Mouse (Mus musculus) monocyte, adult 5-6 weeks (primary cell): ENCODE measurements at regions not wholly inside any gene's neighbourhood (a gene's known extent, or its start where the extent isn't known, plus 50 kb on each side); places are given as distances from the start of the nearest gene placed in this dataset.

Experiments used
- ATAC-seq: fragments of 153-309, 156-312 bp; replicated peaks from 2 replicates; pipeline ENCODE4 v1.8.0; 2017; ENCODE audit warnings: mild to moderate bottlenecking; ENCODE audit not compliant: low TSS enrichment, insufficient number of reproducible peaks, severe bottlenecking, poor library complexity, low FRiP score

DNA sequence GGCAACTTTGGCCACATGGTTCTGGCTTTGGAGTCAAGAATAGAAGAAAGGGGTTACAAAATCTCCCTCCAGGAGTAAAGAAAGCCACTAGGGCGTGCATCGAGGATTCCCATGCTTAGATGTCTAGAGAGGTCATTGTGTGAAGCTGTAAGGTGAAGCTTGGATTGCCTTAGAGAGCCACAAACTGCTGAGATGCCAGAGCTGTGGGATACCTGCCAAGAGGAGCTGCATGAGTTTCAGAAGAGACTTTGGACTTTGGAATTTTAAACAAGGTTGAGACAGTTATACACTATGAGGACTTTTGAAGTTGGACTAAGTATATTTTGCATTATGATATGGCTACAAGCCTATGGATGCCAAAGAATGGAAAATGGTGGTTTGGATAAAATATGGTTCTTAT lies 325.4 kb upstream of the Rag2 start:
- ATAC-seq: no peak

DNA sequence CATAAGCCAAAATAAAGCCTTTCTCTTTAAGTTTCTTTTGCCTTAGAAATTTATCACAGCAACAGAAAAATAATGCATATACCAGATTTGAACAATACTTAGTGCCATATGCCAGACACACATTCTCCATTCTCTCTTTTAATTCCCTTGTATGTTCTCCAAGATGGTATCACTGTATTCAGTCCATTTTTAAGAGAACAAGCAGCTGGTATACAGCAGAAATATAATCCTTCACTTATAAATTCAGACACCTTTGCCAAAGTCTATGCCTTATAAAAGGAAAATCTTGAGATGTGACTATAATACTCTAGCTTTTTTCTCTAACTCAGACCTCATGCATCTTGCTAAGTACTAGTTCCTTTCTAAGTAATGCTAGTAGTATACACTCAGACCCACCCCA lies 324.4 kb upstream of the Rag2 start:
- no peak for ATAC-seq

DNA sequence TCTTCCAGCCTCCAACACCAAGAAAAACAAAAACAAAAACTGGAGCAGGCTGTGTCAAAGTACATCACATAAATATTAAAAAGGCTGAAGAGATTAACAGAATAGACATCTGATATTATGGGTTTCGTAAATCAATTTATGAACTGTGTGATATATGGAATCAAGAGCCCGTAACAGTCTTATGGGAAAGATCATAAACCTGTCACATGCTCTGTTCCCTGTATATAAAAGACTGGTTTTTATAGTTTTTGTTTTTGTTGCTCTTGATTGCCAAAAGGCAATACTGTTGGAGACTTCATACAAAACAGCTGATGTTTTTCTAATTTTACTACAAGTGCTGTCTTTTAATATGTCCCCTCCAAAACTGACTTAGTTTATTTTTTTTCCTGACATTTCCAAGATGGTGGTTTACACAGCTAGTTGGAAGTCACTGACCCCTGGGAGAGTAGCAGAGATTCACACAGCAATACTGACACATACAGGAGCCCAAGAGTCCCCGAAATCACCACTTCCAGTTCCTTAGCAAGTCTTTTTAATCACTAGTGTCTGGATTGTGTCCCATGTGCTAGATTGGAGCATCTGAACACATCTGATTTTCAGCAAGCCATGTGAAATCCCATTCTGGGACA lies 303.1 kb upstream of the Rag2 start:
- ATAC-seq: no peak

DNA sequence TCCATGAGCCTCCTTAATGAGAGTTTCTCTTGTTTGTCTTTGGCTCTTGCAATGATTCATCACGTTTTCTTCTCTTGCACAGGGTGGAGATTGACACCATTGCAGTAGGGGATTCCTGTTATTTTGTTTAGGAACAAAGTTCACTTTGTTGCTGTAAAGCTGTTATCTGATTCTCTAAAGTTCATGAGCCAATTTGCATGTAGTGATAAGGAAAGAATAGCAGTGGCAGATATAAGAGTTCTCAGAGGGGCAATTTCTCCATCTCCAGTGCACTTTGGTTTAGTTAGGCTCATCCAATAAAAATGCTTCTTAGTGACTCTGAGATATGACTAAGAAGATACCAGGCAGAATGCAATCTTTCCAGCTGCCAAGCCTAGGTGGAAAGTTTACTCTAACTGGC lies 267.8 kb upstream of the Rag2 start:
- no peak for ATAC-seq

DNA sequence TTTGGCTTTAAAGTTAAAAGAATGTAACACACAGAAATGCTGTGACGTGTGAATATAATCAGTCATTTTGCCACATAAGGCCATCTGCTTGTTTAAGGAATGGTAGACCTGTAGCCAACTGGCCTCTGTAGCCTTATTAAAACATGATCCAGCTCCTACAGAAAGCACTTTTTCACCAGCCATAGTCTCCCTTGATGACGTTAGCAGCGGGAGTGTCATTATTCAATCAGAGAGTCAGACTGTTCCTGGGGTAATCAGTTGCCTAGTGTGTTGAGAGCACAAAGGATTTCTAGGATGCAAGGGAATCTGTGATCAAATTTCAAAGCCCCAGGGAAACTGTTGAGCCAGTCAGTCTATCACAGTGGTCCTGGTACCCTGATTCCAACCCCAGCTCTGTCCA lies 260.3 kb upstream of the Rag2 start:
- ATAC-seq: no peak

DNA sequence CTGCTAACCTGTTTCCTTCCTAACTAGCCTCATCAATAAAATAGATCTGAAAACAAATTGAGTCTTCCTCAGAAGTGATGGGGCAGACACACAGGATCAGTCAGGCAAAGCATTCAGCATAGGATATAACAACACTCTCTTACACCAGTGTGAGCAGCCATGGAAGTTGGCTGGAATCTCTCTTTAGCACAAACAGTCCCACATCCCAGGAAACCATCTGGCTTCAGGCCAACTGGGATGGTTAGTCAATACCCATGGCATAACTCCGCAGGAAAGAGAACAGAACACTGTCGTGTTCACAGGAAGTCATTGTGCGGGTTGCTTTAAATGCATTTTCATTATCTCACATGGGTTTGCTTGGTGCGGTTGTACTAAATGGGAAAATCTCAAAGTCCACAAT lies 256.2 kb upstream of the Rag2 start:
- ATAC-seq: no peak

DNA sequence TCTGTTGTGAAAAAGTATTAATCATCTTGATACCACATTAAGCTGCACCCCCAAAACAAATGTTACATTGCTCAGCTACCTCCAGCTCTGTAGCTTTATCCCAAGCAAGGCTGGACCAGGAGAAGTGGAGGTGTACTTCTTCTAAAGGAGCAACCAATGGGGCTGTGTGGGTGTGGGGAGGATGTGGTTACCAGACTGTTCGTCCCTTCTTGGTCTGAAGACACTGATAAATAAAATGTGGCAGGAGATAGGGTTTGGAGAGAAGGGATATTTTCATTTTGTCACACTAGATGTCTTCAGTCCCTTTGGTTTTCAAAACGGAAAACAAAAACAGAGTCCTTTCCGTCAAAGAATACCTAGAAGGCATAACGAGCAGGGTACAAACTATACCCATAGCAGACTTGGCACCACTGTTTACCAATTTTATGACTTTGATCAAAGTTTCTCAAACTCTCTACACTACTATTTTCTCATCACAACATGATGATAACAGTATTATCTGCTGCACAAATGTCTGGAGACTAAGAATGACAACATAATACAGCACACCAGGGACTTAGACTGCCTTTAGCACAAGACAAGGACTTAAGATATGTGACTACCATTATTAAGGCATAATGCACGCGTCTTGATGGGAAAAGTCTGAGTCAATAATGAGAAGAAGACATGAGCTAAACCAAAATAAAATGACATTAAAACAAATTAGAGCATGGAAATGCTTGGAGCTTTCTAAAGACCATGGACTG lies 253.4 kb upstream of the Rag2 start:
- no peak for ATAC-seq

DNA sequence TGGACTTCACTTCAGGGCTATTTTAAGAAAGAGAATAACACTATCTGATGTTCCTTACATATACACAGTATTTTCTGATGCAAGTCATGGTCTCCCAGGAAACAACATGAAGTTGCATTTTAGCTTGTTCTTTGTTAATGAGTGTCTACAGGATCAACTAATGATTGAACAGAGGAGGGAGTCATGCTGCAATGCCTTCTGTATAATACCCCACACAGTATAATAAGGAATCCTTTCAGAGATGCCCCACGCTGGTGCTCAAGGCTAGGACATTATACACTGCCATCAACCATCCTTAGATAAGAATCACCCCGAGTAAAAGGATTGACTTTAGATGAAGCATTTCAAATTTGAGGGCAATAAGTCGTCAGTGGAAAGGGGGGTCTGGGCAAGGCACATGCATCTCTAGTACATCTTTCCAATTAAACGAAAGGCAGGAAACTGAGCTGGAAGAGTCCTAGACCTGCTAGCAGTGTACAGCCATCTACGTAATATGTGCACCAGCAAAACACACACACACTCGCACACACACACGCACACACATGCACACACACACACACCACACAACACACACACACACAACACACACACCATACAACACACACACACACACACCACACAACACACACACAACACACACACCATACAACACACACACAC lies 252.6 kb upstream of the Rag2 start:
- no peak for ATAC-seq

DNA sequence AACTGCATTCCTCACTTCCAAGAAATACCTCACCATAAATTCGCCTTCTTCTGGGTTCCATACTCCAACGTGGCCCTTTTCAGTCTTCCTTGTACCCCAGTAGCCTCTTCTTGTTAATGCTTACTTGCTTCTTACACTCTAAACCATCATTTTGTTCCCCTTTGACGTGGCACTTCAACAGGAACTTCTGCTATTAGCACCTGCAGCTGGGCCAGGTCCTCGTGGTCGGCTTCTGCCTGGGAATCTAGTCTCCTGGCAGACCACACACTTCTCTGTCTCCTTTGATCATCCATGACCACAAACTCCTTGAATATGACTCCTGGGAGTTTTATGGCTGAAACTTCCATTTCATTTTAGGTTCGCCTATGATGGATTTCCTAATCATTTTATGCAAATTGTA lies 243.9 kb upstream of the Rag2 start:
- no peak for ATAC-seq

DNA sequence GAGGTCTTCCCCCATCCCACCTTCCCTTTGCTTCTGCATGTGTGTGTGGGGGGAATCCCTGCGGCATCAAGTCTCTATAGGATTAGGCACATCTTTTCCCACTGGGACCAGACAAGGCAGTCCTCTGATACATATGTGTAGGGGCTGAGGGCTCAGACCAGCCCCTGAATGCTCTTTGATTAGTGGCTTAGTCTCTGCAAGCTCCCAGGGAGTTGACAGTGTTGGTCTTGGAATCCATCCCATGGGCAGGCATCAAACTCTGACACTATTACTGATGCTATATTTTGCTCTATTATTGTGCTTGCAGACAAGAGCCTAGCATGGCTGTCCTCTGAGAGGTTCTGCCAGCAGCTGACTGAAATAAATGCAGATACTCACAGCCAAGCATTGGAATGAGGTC lies 209.5 kb upstream of the Rag2 start:
- ATAC-seq: no peak

DNA sequence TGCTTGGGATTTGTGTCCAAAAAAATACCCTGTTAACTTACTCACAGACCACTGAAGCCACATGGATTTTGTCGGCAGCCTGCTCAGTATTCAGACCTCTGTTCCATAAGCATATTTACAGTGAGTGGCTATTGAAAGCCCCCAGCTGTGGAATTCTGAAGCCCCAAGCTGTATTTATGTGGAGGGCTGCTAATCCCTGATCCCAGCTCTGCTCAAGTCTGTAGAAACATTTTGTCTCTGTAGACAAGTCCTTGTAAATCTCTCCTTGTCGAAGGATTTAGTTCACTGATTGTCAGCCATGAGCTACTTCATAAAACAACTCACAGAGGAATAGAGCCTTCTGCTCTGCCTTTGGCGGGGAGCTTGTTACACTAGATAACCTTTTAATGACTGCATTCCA lies 207.8 kb upstream of the Rag2 start:
- ATAC-seq: no peak

DNA sequence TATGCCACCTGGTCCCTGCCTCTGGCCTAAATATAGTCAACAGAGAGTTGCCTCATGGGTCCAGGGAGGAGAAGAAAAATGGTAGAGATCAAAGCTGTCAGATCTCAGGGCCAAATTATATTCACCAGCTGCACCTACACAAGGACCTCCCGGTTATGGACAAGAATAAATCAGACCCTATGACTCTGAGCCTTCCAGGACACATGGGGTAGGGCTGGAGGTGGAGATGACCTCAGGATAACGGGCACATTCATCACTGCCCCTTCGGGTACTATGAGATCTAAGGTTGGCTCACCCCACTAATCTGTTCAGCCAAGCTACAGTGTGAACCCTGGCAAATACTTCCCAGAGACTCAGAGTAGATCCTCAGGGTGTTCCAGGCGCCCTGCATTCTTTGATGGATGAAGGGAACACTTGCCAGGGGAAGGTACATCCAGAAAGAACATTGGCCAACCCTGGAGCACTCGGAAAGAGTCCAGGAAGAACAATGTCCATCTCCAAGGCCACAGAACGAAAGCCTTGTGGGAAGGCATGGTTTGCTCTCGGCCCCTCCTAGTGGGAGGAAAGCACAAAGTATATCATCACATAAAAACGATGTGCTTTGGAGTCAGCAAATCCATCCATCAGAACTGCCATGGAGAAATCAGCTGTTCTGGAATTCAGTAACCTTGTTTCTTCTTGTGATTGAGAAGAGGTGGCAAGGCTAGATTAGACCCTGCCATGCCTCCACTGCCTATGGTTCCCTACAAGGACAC lies 191.2 kb upstream of the Rag2 start:
- no peak for ATAC-seq

DNA sequence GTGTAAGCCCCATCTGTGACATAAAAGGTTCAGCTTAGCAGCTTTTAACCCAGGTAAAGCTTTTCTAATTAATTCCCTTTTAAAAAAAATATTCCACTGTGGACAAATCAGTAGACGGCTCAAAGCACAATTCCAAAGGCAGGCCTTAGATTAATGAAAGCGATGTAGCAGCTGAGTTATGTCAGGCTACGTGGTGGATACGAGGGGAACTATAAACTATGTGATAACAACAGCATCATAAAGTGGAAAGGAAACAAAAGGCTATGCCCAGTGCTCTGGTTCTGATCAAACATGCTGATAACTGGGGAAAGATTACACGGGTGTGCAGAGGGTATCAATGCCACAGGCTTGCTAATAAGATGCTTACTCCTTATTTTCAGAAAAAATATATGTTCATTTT lies 184.3 kb upstream of the Rag2 start:
- no peak for ATAC-seq

DNA sequence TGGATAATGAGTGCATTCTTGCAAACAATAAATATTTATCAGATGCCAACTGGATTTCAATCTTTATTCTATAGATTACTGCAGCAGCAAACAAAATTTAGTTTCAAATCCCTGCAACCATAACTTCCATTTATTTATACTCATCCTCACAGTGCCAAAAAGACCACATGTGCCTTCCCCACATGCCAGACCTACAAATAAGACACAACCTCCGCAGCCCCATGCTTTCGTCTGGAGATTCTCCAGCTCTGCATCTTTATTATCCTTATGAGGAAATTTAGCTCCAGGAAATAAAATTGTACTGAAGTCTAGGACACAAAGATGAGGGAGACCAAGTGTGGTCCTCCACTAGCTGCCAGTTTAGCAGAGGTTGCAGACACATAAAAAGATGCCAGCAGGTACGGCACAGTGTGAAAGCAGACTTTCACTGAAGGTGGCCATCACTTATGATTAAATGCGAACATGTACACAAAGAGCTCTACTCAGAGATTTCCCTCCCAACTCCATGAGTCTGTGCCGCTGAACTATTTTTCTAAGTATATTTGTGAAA lies 183.4 kb upstream of the Rag2 start:
- no peak for ATAC-seq

DNA sequence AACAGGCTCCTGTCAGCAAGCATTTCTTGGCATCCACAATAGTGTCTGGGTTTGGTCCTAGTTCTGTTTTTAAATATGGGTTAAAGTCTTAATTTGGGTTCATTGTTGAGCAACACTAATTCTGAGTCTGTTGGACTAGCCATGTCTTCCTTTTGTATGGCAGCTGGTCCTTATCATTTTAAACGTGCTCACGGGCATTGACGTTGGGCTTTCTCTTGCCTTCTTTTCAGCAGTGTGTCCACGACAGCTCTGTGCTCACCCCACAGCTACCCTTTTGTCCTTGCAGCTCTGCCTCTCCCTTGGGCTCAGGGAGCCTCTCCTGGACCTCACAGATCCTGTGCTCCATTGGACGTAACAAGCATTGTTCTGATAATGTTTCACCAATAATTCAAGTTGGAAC lies 168.9 kb upstream of the Rag2 start:
- no peak for ATAC-seq

DNA sequence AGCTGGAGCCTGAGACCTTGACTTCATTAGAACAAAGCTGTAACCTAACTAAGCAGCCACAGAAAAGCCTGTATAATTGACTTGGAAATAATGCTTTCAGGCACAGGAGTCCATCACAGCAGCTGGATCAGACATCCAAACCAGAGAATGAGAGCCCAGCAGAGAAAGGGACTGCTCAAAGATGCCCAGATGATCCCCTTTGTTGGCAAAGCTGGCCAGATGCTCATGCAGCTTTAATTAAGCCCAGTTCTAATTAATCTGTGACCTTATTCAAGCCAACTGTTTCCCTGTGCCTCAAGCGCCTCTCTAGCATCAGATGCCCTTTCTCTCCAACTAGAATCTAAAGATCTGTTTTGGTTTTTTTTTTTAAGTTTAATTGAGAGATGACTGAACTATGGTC lies 165.6 kb upstream of the Rag2 start:
- no peak for ATAC-seq

DNA sequence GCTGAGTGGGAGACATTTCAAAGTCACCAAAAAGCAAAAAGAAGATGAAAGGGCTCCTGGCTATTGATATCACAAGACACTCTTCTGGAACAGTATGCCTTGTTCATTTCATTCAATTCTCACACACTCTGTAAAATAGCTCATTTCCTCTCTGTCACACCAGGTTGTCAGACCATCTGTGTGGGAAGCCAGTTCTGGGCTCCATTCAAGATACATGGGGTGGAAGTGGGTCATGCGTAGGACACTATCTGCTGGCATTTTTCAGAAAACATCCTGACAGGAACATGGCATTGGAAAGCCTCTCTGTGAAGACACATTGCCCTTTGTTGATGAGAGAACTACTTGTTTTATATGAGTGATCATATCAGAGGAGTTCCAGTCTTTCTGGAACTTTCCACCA lies 162.1 kb upstream of the Rag2 start:
- ATAC-seq: no peak

DNA sequence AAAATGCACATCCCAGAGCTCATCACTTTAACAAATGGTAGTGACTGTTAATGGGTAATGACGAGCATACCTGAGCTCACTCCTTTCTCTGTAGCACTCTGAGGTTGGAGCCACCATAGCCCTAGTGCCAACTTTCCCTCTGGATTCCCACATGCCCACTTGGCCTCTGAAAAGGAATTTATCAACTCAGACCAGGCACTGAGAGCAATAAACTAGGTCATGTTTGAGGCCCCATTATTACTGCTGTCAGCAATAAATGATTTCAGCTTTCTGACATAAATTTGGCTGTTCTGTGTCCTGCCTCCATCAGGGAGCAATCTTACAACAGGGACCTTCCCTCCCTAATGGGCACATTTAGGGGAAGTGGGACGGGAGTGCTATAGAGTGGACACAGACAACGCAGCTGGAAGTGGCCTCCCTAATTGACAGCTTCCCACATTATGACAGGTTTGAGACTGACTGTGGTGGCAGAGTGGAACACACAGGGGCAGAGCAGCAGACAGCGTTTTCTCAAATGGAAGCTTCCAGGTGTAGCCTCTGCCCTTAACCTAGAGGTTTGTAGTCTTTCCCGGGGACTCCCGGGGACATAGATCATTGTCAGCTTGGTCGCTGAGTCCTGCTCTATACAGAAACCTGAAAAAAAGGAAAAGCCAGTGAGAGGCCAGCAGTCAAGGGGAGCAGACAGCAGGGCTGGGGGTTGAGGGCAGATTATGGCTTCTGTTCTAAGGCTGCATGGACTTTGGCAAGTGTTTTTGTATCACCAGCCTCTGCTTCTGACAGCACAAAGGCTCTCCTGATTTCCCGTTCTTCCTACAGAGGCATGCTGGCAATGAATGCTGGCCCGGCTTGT lies 160.0 kb upstream of the Rag2 start:
- no peak for ATAC-seq
